Mouse (Mus musculus) stomach, embryonic 16.5 days (tissue): ENCODE data around the gene Rangap1. TPM values are rescaled to one million over a fixed set of nuclear protein-coding genes. Genes with fewer than 3 reads are reported as not detected.

ENCODE experiments used
- ATAC-seq: fragments of 200-750 bp; cut with Nextera tagmentation; 2 replicates; pipeline ENCODE4 v1.8.0; 2017; ENCODE audit warnings: moderate number of reproducible peaks, moderate TSS enrichment; ENCODE audit not compliant: insufficient read depth, low FRiP score
- H3K27ac ChIP-seq: fragments of 300-500 bp; sonication (generic); 2 replicates; pipeline ENCODE4 v1.5.1; 2014; ENCODE audit warnings: low read length
- H3K27me3 ChIP-seq: fragments of 300-500 bp; sonication (generic); 2 replicates; pipeline ENCODE4 v1.6.1; 2014; ENCODE audit warnings: low read length, control low read depth, mixed read lengths; ENCODE audit not compliant: control insufficient read depth, insufficient read depth
- H3K36me3 ChIP-seq: fragments of 300-500 bp; sonication (generic); 2 replicates; pipeline ENCODE4 v1.6.1; 2014; ENCODE audit warnings: low read length; ENCODE audit not compliant: control insufficient read depth, insufficient read depth
- H3K4me1 ChIP-seq: fragments of 300-500 bp; sonication (generic); 2 replicates; pipeline ENCODE4 v1.6.1; 2014; ENCODE audit warnings: low read length, control low read depth, mixed read lengths; ENCODE audit not compliant: control insufficient read depth, insufficient read depth
- H3K4me2 ChIP-seq: fragments of 300-500 bp; sonication (generic); 2 replicates; pipeline ENCODE4 v1.6.1; 2014; ENCODE audit warnings: low read depth, low read length, mixed read lengths
- H3K4me3 ChIP-seq: fragments of 300-500 bp; sonication (generic); replicated peaks from 2 replicates; pipeline ENCODE4 v1.5.1; 2014; ENCODE audit warnings: mild to moderate bottlenecking, low read length
- H3K9ac ChIP-seq: fragments of 300-500 bp; sonication (generic); 2 replicates; pipeline ENCODE4 v1.6.1; 2014; ENCODE audit warnings: low read length
- H3K9me3 ChIP-seq: fragments of 300-500 bp; sonication (generic); replicated peaks from 2 replicates; pipeline ENCODE4 v1.6.1; 2016; ENCODE audit warnings: low read length, control low read depth; ENCODE audit not compliant: control insufficient read depth
- WGBS: fragments of 180-500 bp; shearing (Covaris S2); extraction: QIAGEN DNeasy Blood & Tissue Kit; methylation state at CpG from one replicate; pipeline ENCODE4 v1.1.7; 2014; 5-methylcytosine and 5-hydroxymethylcytosine counted together
- polyA plus RNA-seq: library from polyadenylated mRNA; unstranded; fragments of >200 nt; fragmentation: Nextera tagmentation; extraction: Ambion mirVana; gene quantifications from 2 replicates; pipeline ENCODE4 v1.2.1, GENCODE M21; 2015

Gene Rangap1
- polyA plus RNA-seq, 1 experiment from 2014 or later, result 95.8 TPM

DNA sequence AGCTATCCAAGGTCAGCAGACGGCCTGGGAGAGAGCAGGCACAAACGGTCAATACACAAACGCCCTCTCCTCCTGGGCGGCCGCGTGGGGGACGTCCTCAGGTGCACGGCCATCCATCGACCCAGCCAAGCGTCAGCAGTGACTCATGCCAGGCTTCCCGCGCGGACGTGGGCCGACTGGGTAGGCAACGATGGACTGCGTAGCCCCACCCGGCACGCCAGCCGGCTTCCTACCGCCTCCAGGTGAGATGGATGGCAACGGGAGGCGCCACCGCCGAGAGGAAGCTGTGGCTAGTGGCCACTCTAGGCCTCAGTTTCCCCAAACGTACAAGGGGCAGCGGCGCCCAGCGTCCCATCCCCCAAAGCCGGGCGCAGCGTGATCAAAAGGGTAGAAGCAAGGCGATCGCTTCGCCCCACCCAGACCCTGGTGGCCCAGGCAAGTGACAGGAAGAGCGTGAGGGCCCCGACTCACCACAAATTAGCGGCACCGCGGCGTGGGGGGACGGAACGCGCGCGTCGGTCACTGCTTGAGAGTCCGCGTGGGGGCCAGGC lies 16.0 kb downstream of the Rangap1 start:
- peak overlapping the region; percentile 30; the same call in 1 of the 2 replicates for H3K27ac ChIP-seq
- ATAC-seq, result peak; percentile 42; the same call in 1 of the 2 replicates
- WGBS, result 0% methylated on average over 49 of the region's 49 CpGs

DNA sequence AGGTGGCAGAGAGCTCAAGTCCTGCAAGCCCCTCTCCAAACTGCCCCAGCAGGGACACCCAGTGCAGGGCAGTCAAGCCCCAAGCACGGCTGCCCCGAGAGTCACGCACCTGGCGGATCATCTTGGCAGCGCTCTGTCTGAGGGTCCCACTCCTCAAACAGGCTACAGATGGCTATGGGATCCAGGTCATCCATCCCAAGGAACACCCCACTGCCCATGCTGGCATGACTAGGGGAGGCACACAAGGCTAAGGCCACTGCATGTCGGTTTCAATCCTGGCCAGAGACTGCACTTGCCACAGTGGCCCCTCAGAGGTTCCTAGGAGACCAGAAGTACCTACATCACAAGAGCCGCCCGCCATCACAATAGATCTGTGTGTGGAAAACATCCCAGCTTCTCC lies 19.4 kb downstream of the Rangap1 start:
- Histone ChIP-seq H3K9me3 (no peaks in the 10 kb centered on the region), H3K9ac (no peak overlapping the region), H3K4me1 (peaks cover 8% of the 10 kb centered on the region), H3K36me3 (peaks cover 11% of the 10 kb centered on the region; the same call in 1 of the 2 replicates), H3K4me2 (no peak overlapping the region), H3K4me3 (no peak overlapping the region), H3K27ac (no peak overlapping the region), H3K27me3 (no peaks in the 10 kb centered on the region)
- ATAC-seq, result no peak
- WGBS, result 96% methylated on average over 8 of the region's 8 CpGs

More for the DNA sequence above, 16.0 kb downstream of the Rangap1 start:
- Histone ChIP-seq H3K9ac (peak overlapping the region; percentile 74), H3K4me1 (peaks cover 8% of the 10 kb centered on the region), H3K4me2 (peak overlapping the region; percentile 63), H3K4me3 (peak overlapping the region; percentile 61), H3K36me3 (no peaks in the 10 kb centered on the region), H3K27me3 (no peaks in the 10 kb centered on the region), H3K9me3 (no peaks in the 10 kb centered on the region)

DNA sequence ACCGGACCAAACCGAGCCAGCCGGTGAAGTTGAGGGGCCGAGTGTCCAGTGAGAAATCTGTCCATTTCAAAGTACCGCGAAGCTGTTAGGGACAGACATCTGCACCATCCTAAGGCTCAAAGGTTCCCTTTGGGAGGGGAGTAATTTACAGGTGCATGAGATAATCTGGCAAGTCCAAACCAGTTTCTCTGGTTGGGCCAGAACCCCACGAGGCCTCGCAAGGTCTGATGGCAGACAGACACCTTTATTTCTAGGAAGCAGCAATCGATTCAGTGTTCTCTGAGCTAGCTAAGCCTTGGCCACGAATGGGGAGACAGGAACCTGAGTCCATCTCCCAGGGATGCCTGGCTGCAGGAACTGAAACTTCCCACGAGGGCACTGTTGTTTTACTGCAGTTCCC lies 21.7 kb downstream of the Rangap1 start:
- Histone ChIP-seq H3K36me3 (peaks cover 20% of the 10 kb centered on the region; the same call in 1 of the 2 replicates), H3K9ac (no peak overlapping the region), H3K4me2 (no peak overlapping the region)

DNA sequence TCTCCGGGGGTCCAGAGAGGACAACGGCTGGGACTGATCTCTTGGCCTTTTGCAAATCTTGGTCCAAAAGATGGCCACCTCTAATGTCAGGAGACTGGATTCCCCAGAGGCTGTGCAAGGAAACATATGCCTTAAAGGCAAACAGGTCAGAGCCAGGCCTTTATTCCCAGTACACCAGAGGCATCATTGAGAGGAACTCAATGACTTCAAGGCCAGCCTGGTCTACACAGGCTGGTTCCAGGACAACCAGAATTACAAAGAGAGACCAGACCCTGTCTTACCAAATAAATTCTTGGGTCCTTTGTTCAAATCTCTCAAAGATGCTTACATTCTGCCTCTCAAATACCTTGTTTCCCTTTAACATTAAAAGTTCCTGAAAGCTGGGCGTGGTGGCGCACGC lies 23.0 kb downstream of the Rangap1 start:
- Histone ChIP-seq H3K4me3 (no peak overlapping the region), H3K27me3 (no peaks in the 10 kb centered on the region), H3K27ac (no peak overlapping the region), H3K9ac (no peak overlapping the region), H3K4me1 (no peaks in the 10 kb centered on the region), H3K36me3 (peaks cover 29% of the 10 kb centered on the region; the same call in 1 of the 2 replicates), H3K4me2 (no peak overlapping the region), H3K9me3 (no peaks in the 10 kb centered on the region)
- ATAC-seq, result no peak
- 95% methylated on average over 5 of the region's 5 CpGs for WGBS

More for the DNA sequence above, 21.7 kb downstream of the Rangap1 start:
- Histone ChIP-seq H3K4me1 (peaks cover 6% of the 10 kb centered on the region), H3K9me3 (no peaks in the 10 kb centered on the region), H3K27ac (peak overlapping the region; percentile 9; the same call in 1 of the 2 replicates), H3K27me3 (no peaks in the 10 kb centered on the region), H3K4me3 (no peak overlapping the region)
- 84% methylated on average over 11 of the region's 11 CpGs for WGBS
- peak; percentile 17; the same call in 1 of the 2 replicates for ATAC-seq

DNA sequence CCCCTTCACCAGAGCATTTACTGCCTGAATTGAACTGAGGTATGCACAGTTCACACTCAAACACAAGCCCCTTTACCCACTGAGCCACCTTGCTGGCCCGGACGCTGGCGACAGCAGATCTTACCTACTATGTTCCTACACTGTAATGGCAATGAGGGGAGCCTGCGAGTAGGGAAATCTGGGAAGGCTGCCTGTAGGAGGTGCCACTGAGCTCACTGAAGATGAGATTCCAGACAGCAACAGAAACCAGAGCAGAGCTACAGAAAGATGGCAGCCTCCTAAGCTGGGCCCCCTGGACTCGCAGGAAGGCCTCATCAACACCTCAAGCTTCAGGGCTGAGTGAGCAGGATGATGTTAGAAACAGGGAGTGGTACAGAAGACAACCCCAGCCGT lies 26.2 kb downstream of the Rangap1 start:
- no peak for ATAC-seq
- no peak overlapping the region for H3K4me2 ChIP-seq
- H3K4me3 ChIP-seq, result no peak overlapping the region
- H3K27me3 ChIP-seq, result no peaks in the 10 kb centered on the region
- no peak overlapping the region for H3K27ac ChIP-seq
- H3K36me3 ChIP-seq, result peaks cover 48% of the 10 kb centered on the region
- no peak overlapping the region for H3K9ac ChIP-seq
- no peaks in the 10 kb centered on the region for H3K4me1 ChIP-seq
- no peaks in the 10 kb centered on the region for H3K9me3 ChIP-seq
- 87% methylated on average over 6 of the region's 6 CpGs for WGBS

DNA sequence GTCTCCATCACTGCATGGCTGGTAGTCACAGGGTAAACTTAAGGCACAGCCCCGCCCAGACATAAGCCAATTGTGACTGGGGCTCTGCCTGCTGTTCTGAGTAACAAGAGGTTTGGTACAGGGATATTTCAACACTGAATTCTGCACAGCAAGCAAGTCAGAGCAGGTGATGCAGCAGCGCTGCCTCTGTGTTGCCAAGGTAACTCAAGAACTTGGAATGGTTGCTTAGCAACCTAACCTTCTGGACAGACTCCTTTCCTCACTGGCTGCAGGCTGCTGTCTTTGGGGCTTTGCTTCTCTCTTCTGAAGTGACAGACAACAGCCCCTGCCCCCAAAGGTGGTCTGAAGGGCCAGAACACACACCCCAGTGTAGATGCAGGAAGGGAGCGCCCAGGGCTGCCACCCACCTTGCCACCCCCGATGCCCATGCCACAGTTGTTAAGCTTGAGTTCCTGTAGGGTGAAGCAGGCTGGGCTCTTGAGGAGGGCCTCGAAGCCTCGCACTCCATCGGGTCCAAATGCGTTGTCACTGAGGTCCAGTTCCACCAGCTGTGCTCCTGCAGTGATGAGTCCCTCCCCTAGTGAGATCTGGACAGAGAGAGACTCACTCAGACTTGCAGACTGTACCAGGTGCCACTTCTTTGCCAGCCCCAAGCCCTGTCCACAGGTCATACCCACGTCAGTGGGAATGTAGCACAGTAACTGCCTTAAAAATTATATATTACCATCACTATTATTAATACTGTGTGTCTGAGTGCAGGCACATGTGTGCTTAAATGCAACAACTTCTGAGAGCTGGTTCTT lies 26.8 kb downstream of the Rangap1 start:
- no peaks in the 10 kb centered on the region for H3K27me3 ChIP-seq
- no peak overlapping the region for H3K9ac ChIP-seq
- H3K4me2 ChIP-seq, result no peak overlapping the region
- no peak overlapping the region for H3K27ac ChIP-seq
- ATAC-seq, result no peak
- no peaks in the 10 kb centered on the region for H3K9me3 ChIP-seq
- 90% methylated on average over 9 of the region's 9 CpGs for WGBS
- no peaks in the 10 kb centered on the region for H3K4me1 ChIP-seq
- peaks cover 48% of the 10 kb centered on the region for H3K36me3 ChIP-seq
- no peak overlapping the region for H3K4me3 ChIP-seq

DNA sequence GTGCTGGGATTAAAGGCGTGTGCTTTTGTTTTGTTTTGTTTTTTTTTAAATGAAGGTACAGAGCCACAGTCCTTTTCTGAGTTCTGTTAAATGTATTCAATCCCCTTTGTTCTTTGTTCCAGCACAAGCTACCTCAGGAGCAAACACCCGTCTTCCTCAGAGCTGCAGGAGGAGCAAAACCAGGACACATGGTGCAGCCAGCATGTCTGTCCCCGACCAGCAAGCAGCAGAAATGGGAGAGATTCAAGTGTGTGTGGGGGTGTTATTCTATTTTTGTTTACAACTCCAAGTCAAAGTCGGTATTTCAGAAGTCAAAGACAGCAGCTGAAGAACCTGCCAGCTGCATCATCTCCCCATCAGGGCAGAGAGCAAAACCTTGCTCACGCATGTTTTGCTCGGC lies 31.6 kb downstream of the Rangap1 start:
- Histone ChIP-seq H3K27ac (no peak overlapping the region), H3K27me3 (no peaks in the 10 kb centered on the region), H3K9ac (no peak overlapping the region), H3K9me3 (no peaks in the 10 kb centered on the region), H3K4me1 (no peaks in the 10 kb centered on the region), H3K36me3 (peaks cover 56% of the 10 kb centered on the region), H3K4me3 (no peak overlapping the region), H3K4me2 (no peak overlapping the region)
- ATAC-seq, result no peak
- 78% methylated on average over 6 of the region's 6 CpGs for WGBS

DNA sequence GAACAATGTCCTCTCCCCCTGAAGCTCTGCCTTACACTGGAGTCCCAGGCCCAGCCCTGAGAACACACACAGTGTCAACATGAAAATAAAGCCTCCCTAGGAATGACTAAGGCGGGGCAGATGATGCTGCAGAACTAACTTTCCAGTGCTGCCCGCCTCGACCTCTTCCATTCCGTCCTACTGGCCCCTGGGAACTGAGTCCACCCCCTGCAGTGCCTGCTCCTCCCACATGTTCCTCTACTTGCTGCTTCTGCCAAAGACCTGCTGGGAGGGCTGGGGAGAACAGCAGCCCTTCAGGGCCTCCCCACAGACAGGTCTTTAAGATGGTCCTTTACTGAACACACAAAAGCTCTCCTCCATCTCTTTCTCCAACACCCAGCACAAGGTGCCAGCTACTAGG lies 34.5 kb downstream of the Rangap1 start:
- Histone ChIP-seq H3K4me3 (no peak overlapping the region), H3K9ac (no peak overlapping the region), H3K36me3 (peaks cover 46% of the 10 kb centered on the region), H3K27ac (no peak overlapping the region), H3K9me3 (no peaks in the 10 kb centered on the region), H3K4me2 (no peak overlapping the region), H3K4me1 (no peaks in the 10 kb centered on the region), H3K27me3 (no peaks in the 10 kb centered on the region)
- WGBS, result 74% methylated on average over 4 of the region's 4 CpGs
- ATAC-seq, result no peak

DNA sequence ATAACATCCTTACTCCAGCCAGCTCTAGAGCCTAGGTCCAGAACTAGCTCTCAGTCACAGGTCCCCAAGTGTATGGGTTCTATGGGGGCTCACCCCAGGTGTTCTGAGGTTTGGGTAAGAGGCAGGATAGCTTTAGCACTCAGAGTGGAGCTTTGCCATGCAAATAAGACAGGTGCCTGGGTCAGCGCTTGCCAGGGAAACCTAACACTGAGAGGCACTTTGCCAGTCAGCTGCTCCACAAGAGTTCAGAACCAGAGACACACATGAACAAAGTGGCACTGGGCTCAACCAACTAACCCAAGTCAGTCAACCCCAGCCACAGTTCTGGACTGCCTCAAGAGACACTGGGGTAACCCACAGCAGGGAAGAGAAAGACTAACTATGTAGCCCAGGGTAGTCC lies 35.6 kb downstream of the Rangap1 start:
- 97% methylated on average over 1 of the region's 1 CpGs for WGBS
- no peak overlapping the region for H3K9ac ChIP-seq
- H3K4me2 ChIP-seq, result no peak overlapping the region
- H3K27ac ChIP-seq, result no peak overlapping the region
- no peaks in the 10 kb centered on the region for H3K9me3 ChIP-seq
- ATAC-seq, result no peak
- peaks cover 48% of the 10 kb centered on the region for H3K36me3 ChIP-seq
- no peak overlapping the region for H3K4me3 ChIP-seq
- H3K27me3 ChIP-seq, result no peaks in the 10 kb centered on the region
- H3K4me1 ChIP-seq, result no peaks in the 10 kb centered on the region
